Mouse (Mus musculus): ENCODE data around the gene Vps25. TPM values are rescaled to one million over a fixed set of nuclear protein-coding genes. Genes with fewer than 3 reads are reported as not detected.

Vps25 gene
- polyA plus RNA-seq, 1 experiment from 2014 or later: 163 TPM

- Histone ChIP-seq H3K4me1 (replicated peaks; ENCODE audit: control insufficient read depth, insufficient read depth, low read length) (peaks cover 16% of the 10 kb centered on the region), H3K27ac (ENCODE audit: low read depth, low read length) (no peak overlapping the region), H3K9me3 (ENCODE audit: control insufficient read depth, low read length) (no peaks in the 10 kb centered on the region), H3K4me2 (no peak overlapping the region), H3K4me3 (ENCODE audit: low read depth, low read length) (no peak overlapping the region), H3K9ac (ENCODE audit: low read depth, low read length) (no peak overlapping the region), H3K27me3 (replicated peaks; ENCODE audit: control insufficient read depth, insufficient read depth, low read length) (peaks cover 17% of the 10 kb centered on the region), H3K36me3 (ENCODE audit: control insufficient read depth, insufficient read depth, low read length) (no peaks in the 10 kb centered on the region)
- no peak for DNase-seq (ENCODE audit: low spot score)
- no peak for ATAC-seq (replicated peaks; ENCODE audit: low FRiP score)
Observed at GRCm38 (mm10) chr11:101235429-101235828, 18.1 kb upstream of the Vps25 start.

DNA sequence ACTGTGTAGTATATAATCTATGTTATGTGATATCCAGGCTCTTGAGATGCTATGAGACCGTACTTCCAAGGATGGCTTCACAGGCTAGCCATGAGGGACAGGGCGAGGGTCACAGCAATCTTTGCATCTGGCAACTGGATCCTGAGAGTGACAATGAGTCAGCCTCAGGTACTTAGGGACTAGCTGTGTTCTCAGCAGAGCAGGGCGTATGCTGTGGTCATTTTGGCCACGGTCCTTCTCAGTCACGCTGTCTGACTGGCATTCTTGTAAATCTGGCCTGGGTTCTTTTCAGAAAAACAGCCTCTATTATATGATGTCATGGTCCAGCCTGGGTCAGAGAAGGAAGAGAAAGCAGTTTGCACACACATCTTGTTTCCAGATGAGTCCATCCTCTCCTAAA, 16.7 kb upstream of the Vps25 start:
- peaks cover 7% of the 10 kb centered on the region for H3K4me1 ChIP-seq (replicated peaks; ENCODE audit: control insufficient read depth, insufficient read depth, low read length)
- H3K9ac ChIP-seq (ENCODE audit: low read depth, low read length): no peak overlapping the region
- H3K27ac ChIP-seq (ENCODE audit: low read depth, low read length): no peak overlapping the region
- H3K4me3 ChIP-seq (ENCODE audit: low read depth, low read length): no peak overlapping the region
- no peaks in the 10 kb centered on the region for H3K9me3 ChIP-seq (ENCODE audit: control insufficient read depth, low read length)
- ATAC-seq (replicated peaks; ENCODE audit: low FRiP score) (no peak), DNase-seq (ENCODE audit: low spot score) (no peak)
- no peaks in the 10 kb centered on the region for H3K36me3 ChIP-seq (ENCODE audit: control insufficient read depth, insufficient read depth, low read length)
- peaks cover 7% of the 10 kb centered on the region; the same call in 1 of the 2 replicates for H3K27me3 ChIP-seq (replicated peaks; ENCODE audit: control insufficient read depth, insufficient read depth, low read length)
- no peak overlapping the region for H3K4me2 ChIP-seq
- WGBS: 92% methylated on average over 5 of the region's 5 CpGs

DNA sequence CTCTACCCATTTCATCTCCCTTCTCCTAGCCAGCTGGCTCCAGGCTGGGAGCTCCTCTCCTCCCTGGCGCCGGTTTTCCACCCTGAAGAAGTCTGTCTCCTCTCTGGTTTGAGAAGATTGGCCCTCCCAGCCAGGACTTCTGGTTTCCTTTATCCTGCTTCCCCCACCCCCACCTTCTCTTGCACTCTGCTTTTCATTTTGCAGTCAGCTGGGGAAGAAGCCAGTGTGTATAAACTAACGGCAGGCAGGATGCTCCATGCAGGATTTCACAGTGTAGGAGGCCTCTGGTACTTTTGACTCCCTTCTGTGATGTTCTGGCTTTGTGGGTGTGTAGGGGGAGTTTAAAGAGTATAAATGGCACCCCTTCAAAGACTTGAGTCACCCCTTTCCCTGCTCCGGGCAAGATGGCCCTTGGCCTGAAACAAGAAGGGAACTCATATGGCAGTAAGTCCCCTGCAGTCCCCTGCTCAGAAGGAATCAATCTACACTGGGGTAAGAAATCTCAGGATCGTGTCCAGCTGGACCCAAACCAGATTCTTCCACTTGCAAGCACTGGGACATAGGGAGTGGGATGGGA, 15.3 kb upstream of the Vps25 start:
- Histone ChIP-seq H3K36me3 (ENCODE audit: control insufficient read depth, insufficient read depth, low read length) (no peaks in the 10 kb centered on the region), H3K9ac (ENCODE audit: low read depth, low read length) (no peak overlapping the region), H3K27me3 (replicated peaks; ENCODE audit: control insufficient read depth, insufficient read depth, low read length) (peaks cover 5% of the 10 kb centered on the region), H3K9me3 (ENCODE audit: control insufficient read depth, low read length) (no peaks in the 10 kb centered on the region), H3K4me3 (ENCODE audit: low read depth, low read length) (no peak overlapping the region), H3K4me1 (replicated peaks; ENCODE audit: control insufficient read depth, insufficient read depth, low read length) (no peaks in the 10 kb centered on the region), H3K27ac (ENCODE audit: low read depth, low read length) (no peak overlapping the region), H3K4me2 (no peak overlapping the region)
- DNase-seq (ENCODE audit: low spot score) (no peak), ATAC-seq (replicated peaks; ENCODE audit: low FRiP score) (no peak)
- WGBS: 58% methylated on average over 5 of the region's 5 CpGs

DNA sequence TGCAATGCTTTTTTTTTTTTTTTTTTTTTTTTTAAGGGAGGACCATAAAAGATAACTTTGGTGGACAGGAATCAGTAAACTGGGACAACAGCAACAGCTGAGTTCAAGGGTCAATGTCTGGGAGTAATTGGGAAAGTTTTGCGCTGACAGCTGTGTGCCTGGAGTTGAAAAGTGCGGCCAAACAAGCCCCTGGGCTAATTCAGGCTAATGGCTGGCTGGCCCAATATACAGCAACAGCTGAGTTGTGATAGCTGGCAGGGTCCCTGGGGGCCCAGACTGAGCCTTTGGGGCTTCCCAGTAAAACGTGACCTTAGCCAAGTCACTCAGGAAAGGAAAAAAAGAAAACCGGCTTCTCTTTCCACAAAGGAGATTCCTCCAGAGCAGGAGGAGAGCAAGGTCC, 8.4 kb upstream of the Vps25 start:
- no peak for ATAC-seq (replicated peaks; ENCODE audit: low FRiP score)
- WGBS: 41% methylated on average over 4 of the region's 4 CpGs
- Histone ChIP-seq H3K36me3 (ENCODE audit: control insufficient read depth, insufficient read depth, low read length) (no peaks in the 10 kb centered on the region), H3K4me3 (ENCODE audit: low read depth, low read length) (0 out of 2 replicates have a peak overlapping the region, but pooled peaks have one; percentile 12), H3K9me3 (ENCODE audit: control insufficient read depth, low read length) (no peaks in the 10 kb centered on the region), H3K4me2 (peak overlapping the region; percentile 93), H3K27ac (ENCODE audit: low read depth, low read length) (no peak overlapping the region), H3K9ac (ENCODE audit: low read depth, low read length) (no peak overlapping the region), H3K4me1 (replicated peaks; ENCODE audit: control insufficient read depth, insufficient read depth, low read length) (peaks cover 22% of the 10 kb centered on the region), H3K27me3 (replicated peaks; ENCODE audit: control insufficient read depth, insufficient read depth, low read length) (peaks cover 40% of the 10 kb centered on the region)
- DNase-seq (ENCODE audit: low spot score): no peak

GRCm38 (mm10) chr11:101245855-101246701, 7.4 kb upstream of the Vps25 start, which contains the start of gene Ramp2:
Gene Ramp2, plus strand, starts transcription at chr11:101246028.
- ATAC-seq (replicated peaks; ENCODE audit: low FRiP score) (peak; percentile 42; the same call in 1 of the 2 replicates), DNase-seq (ENCODE audit: low spot score) (peak; percentile 67)
- 2% methylated on average over 57 of the region's 63 CpGs for WGBS
- peak within 1 kb of the TSS; percentile 66 for H3K9ac ChIP-seq (ENCODE audit: low read depth, low read length)
- peak within 1 kb of the TSS; percentile 93 for H3K4me2 ChIP-seq
- peaks cover 22% of the 10 kb centered on the region for H3K4me1 ChIP-seq (replicated peaks; ENCODE audit: control insufficient read depth, insufficient read depth, low read length)
- no peaks in the 10 kb centered on the region for H3K9me3 ChIP-seq (ENCODE audit: control insufficient read depth, low read length)
- peaks cover 40% of the 10 kb centered on the region for H3K27me3 ChIP-seq (replicated peaks; ENCODE audit: control insufficient read depth, insufficient read depth, low read length)
- peak within 1 kb of the TSS; percentile 64 for H3K4me3 ChIP-seq (ENCODE audit: low read depth, low read length)
- H3K27ac ChIP-seq (ENCODE audit: low read depth, low read length): peak within 1 kb of the TSS; percentile 48
- no peaks in the 10 kb centered on the region for H3K36me3 ChIP-seq (ENCODE audit: control insufficient read depth, insufficient read depth, low read length)

DNA sequence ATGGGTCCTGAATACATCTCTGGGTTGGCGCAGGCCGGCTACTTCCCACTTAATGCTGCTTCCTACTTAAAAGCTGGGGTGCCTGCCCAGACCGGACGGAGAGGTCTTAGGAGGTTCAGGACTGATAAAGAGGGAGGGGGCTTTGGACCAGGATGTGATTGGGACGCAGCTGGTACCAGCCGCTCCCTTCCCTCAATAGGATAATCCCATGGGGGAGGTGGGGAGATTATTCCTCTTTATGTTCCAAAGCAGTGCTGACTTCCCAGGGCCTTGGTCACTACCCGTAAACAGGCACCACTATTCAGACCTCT, 6.8 kb upstream of the Vps25 start:
- no peak for ATAC-seq (replicated peaks; ENCODE audit: low FRiP score)
- no peak for DNase-seq (ENCODE audit: low spot score)
- WGBS: 8% methylated on average over 7 of the region's 7 CpGs
- peak overlapping the region; percentile 66 for H3K9ac ChIP-seq (ENCODE audit: low read depth, low read length)
- peaks cover 40% of the 10 kb centered on the region for H3K27me3 ChIP-seq (replicated peaks; ENCODE audit: control insufficient read depth, insufficient read depth, low read length)
- H3K4me3 ChIP-seq (ENCODE audit: low read depth, low read length): peak overlapping the region; percentile 64
- H3K9me3 ChIP-seq (ENCODE audit: control insufficient read depth, low read length): no peaks in the 10 kb centered on the region
- peak overlapping the region; percentile 93 for H3K4me2 ChIP-seq
- no peaks in the 10 kb centered on the region for H3K36me3 ChIP-seq (ENCODE audit: control insufficient read depth, insufficient read depth, low read length)
- peak overlapping the region; percentile 48 for H3K27ac ChIP-seq (ENCODE audit: low read depth, low read length)
- H3K4me1 ChIP-seq (replicated peaks; ENCODE audit: control insufficient read depth, insufficient read depth, low read length): peaks cover 22% of the 10 kb centered on the region

- WGBS: 81% methylated on average over 6 of the region's 6 CpGs
- Histone ChIP-seq H3K4me3 (ENCODE audit: low read depth, low read length) (peak overlapping the region; percentile 64), H3K27ac (ENCODE audit: low read depth, low read length) (no peak overlapping the region)
Observed at GRCm38 (mm10) chr11:101247521-101248030, 5.9 kb upstream of the Vps25 start.

DNA sequence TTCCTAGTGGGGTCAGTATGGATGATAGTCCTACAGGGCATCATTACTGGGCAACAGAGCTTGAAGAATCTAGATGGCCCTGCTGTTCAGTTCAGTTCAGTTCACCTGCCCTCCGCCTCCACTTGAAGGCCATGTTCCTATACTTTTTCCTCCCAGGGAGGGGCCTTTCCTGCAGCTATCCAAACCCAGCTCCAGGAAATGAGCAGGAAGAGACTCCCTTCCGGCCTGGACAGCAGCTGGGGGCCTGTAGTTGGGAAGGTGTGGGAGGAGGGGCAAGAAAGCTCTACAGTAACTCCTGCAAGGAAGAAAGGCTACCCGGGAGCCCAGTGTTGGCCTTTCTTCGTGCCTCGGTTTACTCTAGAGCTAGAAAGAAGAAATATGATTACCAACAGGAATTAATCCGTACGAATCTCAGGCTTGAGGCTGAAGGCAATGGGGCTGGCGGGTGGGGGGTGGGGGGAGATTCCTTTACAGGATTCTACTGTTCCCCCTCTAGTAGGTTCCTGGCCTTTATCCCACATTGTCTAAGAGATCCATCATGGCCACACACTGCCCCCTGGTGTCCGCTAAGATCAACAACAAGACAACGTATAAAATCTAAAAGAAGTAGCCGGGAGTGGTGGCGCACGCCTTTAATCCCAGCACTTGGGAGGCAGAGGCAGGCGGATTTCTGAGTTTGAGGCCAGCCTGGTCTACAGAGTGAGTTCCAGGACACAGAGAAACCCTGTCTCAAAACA, 5.1 kb upstream of the Vps25 start:
- H3K36me3 ChIP-seq (ENCODE audit: control insufficient read depth, insufficient read depth, low read length): no peaks in the 10 kb centered on the region
- peaks cover 40% of the 10 kb centered on the region for H3K27me3 ChIP-seq (replicated peaks; ENCODE audit: control insufficient read depth, insufficient read depth, low read length)
- WGBS: 24% methylated on average over 14 of the region's 14 CpGs
- no peak overlapping the region for H3K4me3 ChIP-seq (ENCODE audit: low read depth, low read length)
- H3K4me2 ChIP-seq: no peak overlapping the region
- no peak overlapping the region for H3K9ac ChIP-seq (ENCODE audit: low read depth, low read length)
- no peaks in the 10 kb centered on the region for H3K9me3 ChIP-seq (ENCODE audit: control insufficient read depth, low read length)
- peaks cover 28% of the 10 kb centered on the region for H3K4me1 ChIP-seq (replicated peaks; ENCODE audit: control insufficient read depth, insufficient read depth, low read length)
- no peak overlapping the region for H3K27ac ChIP-seq (ENCODE audit: low read depth, low read length)
- ATAC-seq (replicated peaks; ENCODE audit: low FRiP score) (no peak), DNase-seq (ENCODE audit: low spot score) (no peak)

More at GRCm38 (mm10) chr11:101247521-101248030, 5.9 kb upstream of the Vps25 start:
- no peak for DNase-seq (ENCODE audit: low spot score)
- ATAC-seq (replicated peaks; ENCODE audit: low FRiP score): no peak
- no peaks in the 10 kb centered on the region for H3K9me3 ChIP-seq (ENCODE audit: control insufficient read depth, low read length)
- peaks cover 24% of the 10 kb centered on the region for H3K4me1 ChIP-seq (replicated peaks; ENCODE audit: control insufficient read depth, insufficient read depth, low read length)
- no peak overlapping the region for H3K9ac ChIP-seq (ENCODE audit: low read depth, low read length)
- peaks cover 40% of the 10 kb centered on the region for H3K27me3 ChIP-seq (replicated peaks; ENCODE audit: control insufficient read depth, insufficient read depth, low read length)
- H3K36me3 ChIP-seq (ENCODE audit: control insufficient read depth, insufficient read depth, low read length): no peaks in the 10 kb centered on the region
- peak overlapping the region; percentile 93 for H3K4me2 ChIP-seq

Measured in liver, embryonic 11.5 days (tissue).